Mouse (Mus musculus) ES-E14 (cell line): ENCODE results near the gene Def8. TPM values are rescaled to one million over a fixed set of nuclear protein-coding genes. Genes with fewer than 3 reads are reported as not detected.

ENCODE experiments used
- DNase-seq: peaks from one replicate; pipeline ENCODE4 v3.0.0-alpha.2; 2013; ENCODE audit warnings: low read depth, low spot score
- H3K27ac ChIP-seq: 2 replicates; pipeline ENCODE4 v1.5.1; 2012; ENCODE audit warnings: low read depth, mild to moderate bottlenecking, low read length, moderate library complexity, mixed read lengths; ENCODE audit not compliant: poor library complexity, insufficient read depth, severe bottlenecking
- H3K36me3 ChIP-seq: 2 replicates; pipeline ENCODE4 v1.6.1; 2012; ENCODE audit warnings: mild to moderate bottlenecking, low read length, moderate library complexity, mixed read lengths; ENCODE audit not compliant: control insufficient read depth, poor library complexity, insufficient read depth, severe bottlenecking
- H3K4me1 ChIP-seq, 2 experiments: fragments of 150-350 bp in 1 of 2; sonication (generic) in 1 of 2; 2 replicates each; pipeline ENCODE4 v1.6.1; 2012; ENCODE audit warnings: low read length in 2 of 2, mild to moderate bottlenecking in 1 of 2, mixed read lengths in 1 of 2; ENCODE audit not compliant: control insufficient read depth in 2 of 2, insufficient read depth in 2 of 2, poor library complexity in 1 of 2
- H3K4me3 ChIP-seq, 2 experiments: fragments of 150-350 bp in 1 of 2; sonication (generic) in 1 of 2; 2 replicates each; pipeline ENCODE4 v1.5.1; 2012; ENCODE audit warnings: low read length in 2 of 2, low read depth in 1 of 2, mild to moderate bottlenecking in 1 of 2, mixed read lengths in 1 of 2; ENCODE audit not compliant: insufficient read depth in 1 of 2, poor library complexity in 1 of 2, severe bottlenecking in 1 of 2
- H3K9ac ChIP-seq: 2 replicates; pipeline ENCODE4 v1.6.1; 2012; ENCODE audit warnings: low read depth, mild to moderate bottlenecking, low read length, mixed read lengths; ENCODE audit not compliant: poor library complexity, insufficient read depth, severe bottlenecking
- H3K9me3 ChIP-seq: fragments of 150-350 bp; sonication (generic); 2 replicates; pipeline ENCODE4 v1.6.1; 2012; ENCODE audit warnings: low read depth, mild to moderate bottlenecking, low read length; ENCODE audit not compliant: control insufficient read depth, insufficient read depth
- CHD2 ChIP-seq: IDR thresholded peaks from 2 replicates; pipeline ENCODE4 v1.6.1; 2014; ENCODE audit warnings: mild to moderate bottlenecking, low read depth, low read length, inconsistent platforms
- HCFC1 ChIP-seq: IDR thresholded peaks from 2 replicates; pipeline ENCODE4 v1.6.1; 2012; ENCODE audit warnings: low read length, inconsistent platforms, borderline replicate concordance; ENCODE audit not compliant: insufficient read depth
- MAFK ChIP-seq: IDR thresholded peaks from 2 replicates; pipeline ENCODE4 v1.6.1; 2014; ENCODE audit warnings: mild to moderate bottlenecking, low read depth, low read length, inconsistent platforms; ENCODE audit not compliant: insufficient read depth
- ZC3H11A ChIP-seq: IDR thresholded peaks from 2 replicates; pipeline ENCODE4 v1.6.1; 2012; ENCODE audit warnings: low read depth, mild to moderate bottlenecking, inconsistent platforms, low read length, borderline replicate concordance
- ZNF384 ChIP-seq: IDR thresholded peaks from 2 replicates; pipeline ENCODE4 v1.6.1; 2012; ENCODE audit warnings: low read depth, low read length, inconsistent platforms
- in situ Hi-C, 2 experiments: fragments of 600-800 bp; cut with MboI; formaldehyde crosslinking; loops; one replicate each; pipeline ENCODE4 v1.15.1; 2025; ENCODE audit warnings: low sequenced_read_pairs in 2 of 2, inconsistent platforms in 1 of 2; ENCODE audit not compliant: unreplicated experiment in 2 of 2
- total RNA-seq: library from RNA; depleted of rRNA; stranded (reverse); fragments of 300-350 nt; gene quantifications from 2 replicates; pipeline ENCODE4 v1.2.3, GENCODE M21; 2012

Gene Def8
- total RNA-seq, 1 experiment, result 42.5 TPM

GRCm38 (mm10) chr8:123476911-123477736 is 53.8 kb downstream of the Def8 start:
- Histone ChIP-seq H3K36me3 (peaks cover 8% of the 10 kb centered on the region), H3K9me3 (no peaks in the 10 kb centered on the region), H3K27ac (no peak overlapping the region), H3K9ac (peak overlapping the region; percentile 99), H3K4me3 (peak overlapping the region; percentile 82 to 96), H3K4me1 (peaks cover 5 to 7% of the 10 kb centered on the region in 2 experiments; a peak in 3 of 4 replicates)
- no peak for TF ChIP-seq MAFK
- TF ChIP-seq ZC3H11A, result no peak
- no peak for TF ChIP-seq HCFC1
- no peak for TF ChIP-seq ZNF384
- no peak for TF ChIP-seq CHD2
- no peak for DNase-seq
- in situ Hi-C loops, result no loop called here

GRCm38 (mm10) chr8:123477737-123478258 is 54.5 kb downstream of the Def8 start, which contains the start of gene Afg3l1:
Gene Afg3l1, plus strand, starts transcription at chr8:123477903.
- peaks cover 10% of the 10 kb centered on the region for H3K36me3 ChIP-seq
- no peak for DNase-seq
- H3K4me1 ChIP-seq, result peaks cover 5 to 7% of the 10 kb centered on the region in 2 experiments; a peak in 3 of 4 replicates
- in situ Hi-C loops, result no loop called here
- H3K9ac ChIP-seq, result peak within 1 kb of the TSS; percentile 99
- H3K27ac ChIP-seq, result peak within 1 kb of the TSS; percentile 97
- no peaks in the 10 kb centered on the region for H3K9me3 ChIP-seq
- H3K4me3 ChIP-seq, result peak within 1 kb of the TSS; percentile 82 to 96
- TF ChIP-seq HCFC1, result peak; percentile 70; the same call in 1 of the 2 replicates
- no peak for TF ChIP-seq ZNF384

GRCm38 (mm10) chr8:123478456-123479218 is 55.3 kb downstream of the Def8 start:
- Histone ChIP-seq H3K9me3 (no peaks in the 10 kb centered on the region), H3K27ac (no peak overlapping the region), H3K9ac (peak overlapping the region; percentile 99), H3K4me1 (peaks cover 5 to 7% of the 10 kb centered on the region in 2 experiments; a peak in 3 of 4 replicates), H3K4me3 (peak overlapping the region; percentile 82 to 96), H3K36me3 (peaks cover 10% of the 10 kb centered on the region)
- in situ Hi-C loops, result no loop called here
- DNase-seq, result no peak
- TF ChIP-seq MAFK (no peak), HCFC1 (no peak), CHD2 (no peak), ZC3H11A (no peak)

GRCm38 (mm10) chr8:123482627-123483026 is 59.3 kb downstream of the Def8 start:
- Histone ChIP-seq H3K36me3 (peaks cover 28% of the 10 kb centered on the region), H3K27ac (no peak overlapping the region), H3K4me1 (peaks cover 4 to 5% of the 10 kb centered on the region in 2 experiments; a peak in 3 of 4 replicates), H3K9me3 (no peaks in the 10 kb centered on the region), H3K9ac (no peak overlapping the region), H3K4me3 (no peak overlapping the region)
- TF ChIP-seq ZNF384 (no peak), HCFC1 (no peak), CHD2 (no peak), MAFK (no peak), ZC3H11A (no peak)
- DNase-seq, result no peak
- in situ Hi-C loops, result no loop called here
